Mouse (Mus musculus) E14TG2a.4 (cell line): Measurements from ENCODE around the gene Dnase2a.

ENCODE experiments used
- H3K27me3 ChIP-seq: 2 replicates; pipeline ENCODE4 v1.6.1; 2014; ENCODE audit warnings: low read length, control low read depth; ENCODE audit not compliant: insufficient read depth
- H3K36me3 ChIP-seq: 2 replicates; pipeline ENCODE4 v1.6.1; 2014; ENCODE audit warnings: low read length, control low read depth; ENCODE audit not compliant: insufficient read depth
- H3K4me1 ChIP-seq: replicated peaks from 2 replicates; pipeline ENCODE4 v1.6.1; 2014; ENCODE audit warnings: low read depth, low read length, control low read depth
- H3K4me3 ChIP-seq: replicated peaks from 2 replicates; pipeline ENCODE4 v1.5.1; 2014; ENCODE audit warnings: mild to moderate bottlenecking, low read length
- H3K9me3 ChIP-seq: 2 replicates; pipeline ENCODE4 v1.6.1; 2014; ENCODE audit warnings: low read length, control low read depth
- CTCF ChIP-seq: conservative IDR thresholded peaks from 2 replicates; pipeline ENCODE4 v1.5.1; 2014; ENCODE audit warnings: low read length
- NANOG ChIP-seq: IDR thresholded peaks from 2 replicates; pipeline ENCODE4 v1.6.1; 2014; ENCODE audit warnings: borderline replicate concordance, low read length, mixed read lengths
- POU5F1 ChIP-seq: IDR thresholded peaks from 2 replicates; pipeline ENCODE4 v1.6.1; 2014; ENCODE audit warnings: low read length, borderline replicate concordance

Gene Dnase2a

DNA sequence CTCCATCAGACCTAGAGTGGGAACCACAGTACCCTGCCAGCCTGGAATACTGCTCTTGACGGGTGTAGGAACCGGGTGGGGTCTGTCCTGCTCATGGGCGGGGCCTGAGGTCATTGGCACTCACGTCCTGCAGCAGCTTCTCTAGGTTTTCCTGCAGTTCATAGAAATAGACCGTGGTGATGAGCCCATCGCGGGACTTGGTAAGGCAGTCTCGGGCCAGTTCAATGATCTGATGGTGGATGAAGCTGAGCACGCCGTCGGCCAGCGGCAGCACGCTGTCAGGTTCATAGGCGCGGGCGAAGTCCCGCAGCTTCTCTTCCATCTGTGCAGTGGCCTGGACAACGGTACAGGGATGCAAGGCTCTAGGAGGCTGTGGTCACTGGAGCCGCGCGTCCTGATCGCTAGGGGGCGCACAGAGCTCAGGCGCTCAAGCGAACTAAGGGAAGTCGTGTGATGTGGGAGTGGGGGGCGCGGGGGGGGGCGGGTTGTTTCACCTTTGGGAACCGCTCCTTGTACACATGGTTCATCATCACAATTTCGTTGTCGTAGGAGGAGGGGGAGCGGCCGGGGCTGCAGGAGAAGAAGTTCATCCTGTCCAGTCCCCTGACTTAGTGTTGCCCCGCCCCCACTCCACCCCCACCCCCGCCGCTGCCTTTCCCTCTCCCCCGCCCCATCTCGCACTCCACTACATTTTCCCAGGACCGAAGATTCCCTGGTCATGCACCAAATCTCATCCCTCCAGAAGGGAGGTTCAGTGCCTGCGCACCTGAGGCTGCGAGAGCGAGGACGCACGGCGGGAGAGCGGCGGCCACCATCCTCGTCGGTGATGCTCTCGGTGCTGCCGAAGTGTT, 20.3 kb downstream of the Dnase2a start:
- Histone ChIP-seq H3K4me3 (peak overlapping the region; percentile 73), H3K9me3 (no peaks in the 10 kb centered on the region), H3K36me3 (no peaks in the 10 kb centered on the region), H3K27me3 (peaks cover 51% of the 10 kb centered on the region), H3K4me1 (peaks cover 24% of the 10 kb centered on the region)
- TF ChIP-seq NANOG (no peak), CTCF (peak; percentile 61), POU5F1 (no peak)

DNA sequence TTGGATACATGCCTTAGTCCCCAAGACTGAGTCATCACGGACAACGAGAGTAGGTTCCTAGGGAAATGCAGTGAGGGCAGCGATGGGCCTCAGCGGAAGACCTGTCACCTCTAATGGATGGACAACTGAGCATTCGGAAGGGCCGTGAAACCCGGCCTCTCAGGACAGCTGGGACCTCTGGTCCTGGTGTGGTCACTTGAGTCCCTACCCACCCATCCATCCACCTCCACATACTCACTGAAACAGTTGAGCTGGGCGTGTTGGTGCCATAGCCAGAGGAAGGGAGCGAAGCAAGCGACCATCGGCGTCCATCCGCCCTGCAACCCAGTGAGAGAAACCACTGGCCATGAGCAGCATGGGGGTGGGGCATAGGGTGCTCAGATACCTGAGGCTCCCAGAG, 22.2 kb downstream of the Dnase2a start:
- TF ChIP-seq NANOG: no peak
- TF ChIP-seq CTCF: no peak
- Histone ChIP-seq H3K36me3 (no peaks in the 10 kb centered on the region), H3K27me3 (peaks cover 65% of the 10 kb centered on the region), H3K9me3 (no peaks in the 10 kb centered on the region), H3K4me1 (peaks cover 28% of the 10 kb centered on the region), H3K4me3 (no peak overlapping the region)

GRCm38 (mm10) chr8:84933767-84934559, 25.6 kb downstream of the Dnase2a start:
- Histone ChIP-seq H3K4me3 (0 out of 2 replicates have a peak overlapping the region, but pooled peaks have one; percentile 50), H3K9me3 (no peaks in the 10 kb centered on the region), H3K36me3 (no peaks in the 10 kb centered on the region), H3K27me3 (peaks cover 74% of the 10 kb centered on the region), H3K4me1 (peaks cover 37% of the 10 kb centered on the region)
- no peak for TF ChIP-seq CTCF
- TF ChIP-seq POU5F1: no peak
- no peak for TF ChIP-seq NANOG

DNA sequence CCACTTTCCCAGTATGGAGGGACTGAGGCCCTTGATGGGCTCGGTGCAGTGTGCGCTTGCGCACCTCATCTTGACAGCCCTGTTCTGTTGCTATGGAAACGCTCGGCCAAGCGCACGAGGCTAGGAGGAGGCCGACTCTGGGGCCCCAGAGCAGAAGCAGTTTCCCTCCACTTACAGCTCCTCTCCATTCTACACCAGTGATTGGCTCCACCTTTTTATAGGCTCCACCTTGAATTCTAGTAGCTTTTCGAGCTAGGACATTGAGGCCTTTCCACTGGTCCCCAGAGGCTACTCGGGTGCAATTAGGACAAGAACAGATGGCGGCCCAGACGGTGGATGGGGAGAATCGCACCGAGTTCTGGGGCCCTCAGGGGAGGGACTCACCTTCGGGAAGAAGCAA, 26.5 kb downstream of the Dnase2a start:
- H3K4me1 ChIP-seq: peaks cover 30% of the 10 kb centered on the region
- TF ChIP-seq CTCF: no peak
- no peak for TF ChIP-seq POU5F1
- TF ChIP-seq NANOG: no peak
- H3K4me3 ChIP-seq: peak overlapping the region; percentile 50
- peaks cover 65% of the 10 kb centered on the region for H3K27me3 ChIP-seq
- no peaks in the 10 kb centered on the region for H3K9me3 ChIP-seq
- H3K36me3 ChIP-seq: no peaks in the 10 kb centered on the region

DNA sequence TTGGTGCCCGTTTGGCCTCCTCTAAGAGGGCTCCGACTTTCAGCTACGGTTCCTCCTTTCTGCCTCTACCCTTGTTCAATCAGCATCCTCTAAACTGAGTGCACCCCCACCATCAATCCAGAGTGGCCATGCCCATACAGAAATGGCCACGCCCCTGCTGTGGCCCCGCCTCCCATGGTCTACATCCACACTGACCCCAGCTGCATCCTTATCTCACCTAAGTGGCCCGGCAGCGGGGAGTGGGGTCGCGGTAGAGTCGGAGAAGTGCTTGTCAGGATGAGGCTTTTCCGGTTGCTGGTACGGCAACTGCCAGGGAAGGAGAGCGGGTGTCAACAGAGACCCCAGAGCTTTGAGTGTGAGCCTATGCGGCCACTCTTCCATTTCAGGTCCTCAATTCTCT, 27.1 kb downstream of the Dnase2a start:
- Histone ChIP-seq H3K9me3 (no peaks in the 10 kb centered on the region), H3K36me3 (no peaks in the 10 kb centered on the region), H3K27me3 (peaks cover 61% of the 10 kb centered on the region), H3K4me1 (peaks cover 30% of the 10 kb centered on the region), H3K4me3 (peak overlapping the region; percentile 50)
- TF ChIP-seq CTCF (no peak), NANOG (no peak), POU5F1 (no peak)

GRCm38 (mm10) chr8:84936041-84936961, 27.9 kb downstream of the Dnase2a start:
- H3K27me3 ChIP-seq: peaks cover 61% of the 10 kb centered on the region
- peak overlapping the region; percentile 91 for H3K4me3 ChIP-seq
- H3K9me3 ChIP-seq: no peaks in the 10 kb centered on the region
- H3K36me3 ChIP-seq: no peaks in the 10 kb centered on the region
- TF ChIP-seq CTCF (no peak), POU5F1 (no peak), NANOG (no peak)
- H3K4me1 ChIP-seq: peaks cover 30% of the 10 kb centered on the region

GRCm38 (mm10) chr8:84936962-84937546, 28.7 kb downstream of the Dnase2a start, which contains the start of gene Mast1:
Mast1 (minus strand) TSS chr8:84937359.
- peaks cover 30% of the 10 kb centered on the region for H3K4me1 ChIP-seq
- H3K4me3 ChIP-seq: peak within 1 kb of the TSS; percentile 91
- H3K36me3 ChIP-seq: no peaks in the 10 kb centered on the region
- no peak for TF ChIP-seq CTCF
- no peak for TF ChIP-seq NANOG
- no peak for TF ChIP-seq POU5F1
- no peaks in the 10 kb centered on the region for H3K9me3 ChIP-seq
- H3K27me3 ChIP-seq: peaks cover 55% of the 10 kb centered on the region
